Mouse (Mus musculus): ENCODE measurements around the gene Trappc10.

DNA sequence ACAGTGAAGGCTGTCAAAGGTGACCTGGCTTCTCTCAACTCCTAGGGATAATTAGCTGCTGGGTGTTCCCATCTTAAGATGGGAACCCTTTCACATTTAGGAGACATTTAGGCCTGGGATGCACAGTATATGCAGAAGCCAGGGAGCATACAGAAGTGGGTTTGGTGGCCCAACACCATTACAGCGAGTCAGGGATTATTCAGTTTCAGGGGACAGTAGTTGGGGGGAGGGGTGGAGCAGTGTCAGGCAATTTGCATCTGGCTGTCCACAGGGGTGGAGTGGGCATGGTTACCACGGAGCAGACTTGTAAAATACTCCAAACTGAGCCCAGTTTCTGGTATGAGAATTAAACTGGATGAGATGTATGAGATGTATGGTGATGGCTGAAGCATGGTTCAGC is 74.0 kb downstream of the Trappc10 start:
- TF ChIP-seq CTCF (IDR thresholded peaks at IDR 0.05; ENCODE audit: extremely low read depth, insufficient read depth, insufficient read length, insufficient replicate concordance) (no peak), POLR2A (IDR thresholded peaks at IDR 0.05; ENCODE audit: low read depth, low read length) (no peak)

All from spleen, adult 2 months (tissue).